Comparison of ENCODE assay signal across 18 mouse cellular contexts in the genomic region with DNA sequence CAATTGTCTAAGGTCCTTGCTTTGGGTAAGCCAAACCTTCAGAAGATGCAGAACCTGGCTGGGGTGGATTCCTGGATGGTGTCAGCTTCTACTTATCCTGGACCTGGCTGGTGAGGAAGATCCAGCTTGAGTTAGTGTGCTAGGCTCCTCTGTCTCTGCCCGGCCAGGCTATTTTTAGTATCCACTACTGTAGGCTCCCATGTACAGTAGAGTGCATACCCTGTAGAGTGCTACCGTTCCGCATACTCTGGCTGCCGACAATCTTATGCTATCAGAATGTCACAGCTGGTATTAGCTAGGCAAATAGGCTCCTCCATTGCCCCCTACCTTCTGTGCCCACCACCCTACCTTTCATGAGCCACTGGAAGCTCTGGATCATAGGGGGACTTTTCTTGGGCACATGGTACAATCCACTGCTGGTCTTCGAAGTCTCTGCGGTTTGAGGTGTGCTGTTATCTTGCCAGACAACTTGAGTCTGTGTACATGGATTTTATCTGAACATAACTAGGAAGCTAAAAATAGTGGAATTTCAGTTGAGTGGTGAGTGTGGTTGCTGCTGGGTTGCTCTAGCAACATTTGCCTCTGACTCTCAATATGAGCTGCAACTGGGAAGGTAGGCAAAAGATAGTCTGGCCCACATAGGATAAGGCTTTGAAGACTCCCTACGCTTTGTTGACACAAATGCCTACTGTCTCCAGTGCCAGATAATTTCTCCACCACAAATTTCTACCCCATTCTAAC.
DNase-seq lines count a peak whose midpoint lies in the region; ATAC-seq and TF ChIP-seq lines count a peak whose summit lies in the region.
"Had no signal": no experiment of that assay in that cellular context is flagged by ENCODE, and none has a peak within 500 bp of the region (broad histone marks: within the 10 kb centered on the region; RNA-seq: fewer than 3 reads in every experiment).

No protein-coding gene starts in this region.

- no peaks in the 10 kb centered on the region for H3K27me3 ChIP-seq in heart, embryonic 16.5 days (ENCODE audit: control insufficient read depth, insufficient read depth, low read length)
- no peaks in the 10 kb centered on the region for H3K27me3 ChIP-seq in heart, adult 2 months (ENCODE audit: control insufficient read depth, insufficient read depth, low read length)
- no peaks in the 10 kb centered on the region for H3K27me3 ChIP-seq in lung, postnatal 0 days (replicated peaks; ENCODE audit: insufficient read depth, low read length)
- no peaks in the 10 kb centered on the region for H3K27me3 ChIP-seq in hindbrain, embryonic 12.5 days
- H3K27me3 ChIP-seq: embryonic facial prominence, embryonic 15.5 days; kidney, embryonic 15.5 days; liver, embryonic 13.5 days; midbrain, embryonic 13.5 days had no signal

- WGBS in heart, embryonic 16.5 days, result 41% methylated on average over 7 of the region's 7 CpGs
- WGBS in heart, adult 2 months, result 67% methylated on average over 7 of the region's 7 CpGs
- WGBS in lung, postnatal 0 days, result 56% methylated on average over 7 of the region's 7 CpGs
- WGBS in hindbrain, embryonic 12.5 days, result 95% methylated on average over 7 of the region's 7 CpGs

- peak; percentile 25 to 41 for DNase-seq in frontal cortex, adult 2 months (ENCODE audit: extremely low spot score in 1 of 2, low spot score in 1 of 2)
- no peak for DNase-seq in frontal cortex, postnatal 10 days (ENCODE audit: low spot score in 2 of 2)
- DNase-seq in heart, adult 2 months, result no peak
- DNase-seq in lung, postnatal 0 days (ENCODE audit: low spot score), result peak; percentile 50
- DNase-seq in lung, postnatal 10 days, result no peak
- no peak for DNase-seq in spleen, postnatal 4 days (ENCODE audit: low spot score in 2 of 2)
- DNase-seq: cerebellum, adult 18-20 months; cerebellum, postnatal 25 days; gastrocnemius, postnatal 25 days; liver, embryonic 13.5 days; thymus, postnatal 36 days had no signal

- peak overlapping the region; percentile 88 for H3K27ac ChIP-seq in heart, embryonic 16.5 days (ENCODE audit: low read length)
- H3K27ac ChIP-seq in heart, adult 2 months, result no peak overlapping the region
- no peak overlapping the region for H3K27ac ChIP-seq in lung, postnatal 0 days (ENCODE audit: low read length)
- no peak overlapping the region for H3K27ac ChIP-seq in hindbrain, embryonic 12.5 days
- H3K27ac ChIP-seq: embryonic facial prominence, embryonic 15.5 days; hindbrain, postnatal 0 days; kidney, embryonic 15.5 days; liver, embryonic 13.5 days; midbrain, embryonic 13.5 days had no signal

- H3K4me1 ChIP-seq in heart, embryonic 16.5 days (ENCODE audit: control insufficient read depth, insufficient read depth, low read length), result peaks cover 48% of the 10 kb centered on the region
- H3K4me1 ChIP-seq in heart, adult 2 months (ENCODE audit: control insufficient read depth, insufficient read depth, low read length), result peaks cover 5% of the 10 kb centered on the region
- H3K4me1 ChIP-seq in lung, postnatal 0 days (ENCODE audit: insufficient read depth, low read depth, low read length), result peaks cover 11% of the 10 kb centered on the region; the same call in 1 of the 2 replicates
- peaks cover 16% of the 10 kb centered on the region for H3K4me1 ChIP-seq in hindbrain, embryonic 12.5 days

- peaks cover 3% of the 10 kb centered on the region; the same call in 1 of the 2 replicates for H3K9me3 ChIP-seq in heart, embryonic 16.5 days (replicated peaks; ENCODE audit: control insufficient read depth, low read length)
- H3K9me3 ChIP-seq in lung, postnatal 0 days (ENCODE audit: low read length), result no peaks in the 10 kb centered on the region
- no peaks in the 10 kb centered on the region for H3K9me3 ChIP-seq in hindbrain, embryonic 12.5 days (replicated peaks)
- H3K9me3 ChIP-seq: embryonic facial prominence, embryonic 15.5 days; kidney, embryonic 15.5 days; liver, embryonic 13.5 days; midbrain, embryonic 13.5 days had no signal

- no peak for TF ChIP-seq POLR2A in heart, adult 2 months (IDR thresholded peaks at IDR 0.05; ENCODE audit: insufficient read depth, low read depth, low read length)

- no peak for TF ChIP-seq EP300 in heart, adult 2 months (IDR thresholded peaks at IDR 0.05; ENCODE audit: insufficient read depth, low read depth, low read length)
- TF ChIP-seq EP300 in lung, postnatal 0 days (IDR thresholded peaks at IDR 0.05), result no peak

- H3K36me3 ChIP-seq in heart, embryonic 16.5 days (ENCODE audit: control insufficient read depth, insufficient read depth), result no peaks in the 10 kb centered on the region
- H3K36me3 ChIP-seq in heart, adult 2 months (ENCODE audit: control insufficient read depth, insufficient read depth, low read length), result no peaks in the 10 kb centered on the region
- no peaks in the 10 kb centered on the region for H3K36me3 ChIP-seq in lung, postnatal 0 days (ENCODE audit: insufficient read depth, low read length)
- H3K36me3 ChIP-seq in hindbrain, embryonic 12.5 days, result no peaks in the 10 kb centered on the region
- H3K36me3 ChIP-seq: embryonic facial prominence, embryonic 15.5 days; kidney, embryonic 15.5 days; liver, embryonic 13.5 days; midbrain, embryonic 13.5 days had no signal

- peak; percentile 65 for ATAC-seq in heart, embryonic 16.5 days (replicated peaks; ENCODE audit: extremely low read depth, insufficient read depth, low FRiP score)
- 0 out of 2 replicates have a peak, but pooled peaks have one; percentile 17 for ATAC-seq in lung, postnatal 0 days
- ATAC-seq in hindbrain, embryonic 12.5 days (ENCODE audit: low FRiP score), result no peak
- ATAC-seq: hindbrain, postnatal 0 days; midbrain, embryonic 13.5 days had no signal

- TF ChIP-seq CTCF in heart, adult 2 months (IDR thresholded peaks at IDR 0.05), result no peak
- TF ChIP-seq CTCF in lung, postnatal 0 days (IDR thresholded peaks at IDR 0.05), result no peak

- no peaks in the 10 kb centered on the region for H3K79me2 ChIP-seq in heart, adult 2 months (replicated peaks; ENCODE audit: control insufficient read depth, insufficient read depth, low read length)

- intact Hi-C loops in heart, adult 2 months (cut with DNase I), result no loop called here

- peak overlapping the region; percentile 21; the same call in 1 of the 2 replicates for H3K9ac ChIP-seq in heart, embryonic 16.5 days (ENCODE audit: low read length)
- H3K9ac ChIP-seq in heart, adult 2 months (ENCODE audit: low read depth, low read length), result no peak overlapping the region
- no peak overlapping the region for H3K9ac ChIP-seq in lung, postnatal 0 days (replicated peaks; ENCODE audit: low read depth)
- H3K9ac ChIP-seq in hindbrain, embryonic 12.5 days, result no peak overlapping the region
- H3K9ac ChIP-seq: embryonic facial prominence, embryonic 15.5 days; kidney, embryonic 15.5 days; liver, embryonic 13.5 days; midbrain, embryonic 13.5 days had no signal

- no peak overlapping the region; the same call in 1 of the 2 replicates for H3K4me3 ChIP-seq in heart, embryonic 16.5 days (ENCODE audit: low read length)
- no peak overlapping the region for H3K4me3 ChIP-seq in heart, adult 2 months
- no peak overlapping the region for H3K4me3 ChIP-seq in lung, postnatal 0 days (ENCODE audit: low read depth, low read length)
- no peak overlapping the region for H3K4me3 ChIP-seq in hindbrain, embryonic 12.5 days
- H3K4me3 ChIP-seq: embryonic facial prominence, embryonic 15.5 days; kidney, embryonic 15.5 days; liver, embryonic 13.5 days; midbrain, embryonic 13.5 days; myocyte had no signal

- H3K4me2 ChIP-seq in heart, embryonic 16.5 days (ENCODE audit: low read depth, low read length), result no peak overlapping the region; the same call in none of the 2 replicates
- no peak overlapping the region for H3K4me2 ChIP-seq in lung, postnatal 0 days (replicated peaks; ENCODE audit: low read depth, low read length)
- H3K4me2 ChIP-seq in hindbrain, embryonic 12.5 days (replicated peaks), result no peak overlapping the region
- H3K4me2 ChIP-seq: embryonic facial prominence, embryonic 15.5 days; kidney, embryonic 15.5 days; liver, embryonic 13.5 days; midbrain, embryonic 13.5 days had no signal

Comparison
In these comparisons a context has a peak if more than half of its experiments do, and no peak if none do; other contexts are left out.
1. DNase-seq: peak in frontal cortex, adult 2 months (2 of 2) and lung, postnatal 0 days (single experiment); none in frontal cortex, postnatal 10 days (0 of 2), heart, adult 2 months (0 of 2), lung, postnatal 10 days (single experiment) and spleen, postnatal 4 days (0 of 2).